Mouse (Mus musculus) Patski (cell line): ENCODE measurements around the gene Litaf. TPM values are rescaled to one million over a fixed set of nuclear protein-coding genes. Genes with fewer than 3 reads are reported as not detected.

Experiments used
- ATAC-seq: fragments of 100-300 bp; one replicate; pipeline ENCODE4 v1.8.0; 2021
- CTCF ChIA-PET: fragments of 350-600 bp; sonication (Branson Sonifier 250); formaldehyde crosslinking; loops from one replicate; lab custom pipeline; 2022; ENCODE audit warnings: inconsistent platforms; lab: Charles Lee
- POLR2A ChIA-PET: fragments of 350-600 bp; sonication (Branson Sonifier 250); formaldehyde crosslinking; loops from one replicate; lab custom pipeline; 2022; ENCODE audit warnings: antibody characterized with exemption, inconsistent platforms; lab: Charles Lee
- DNase-seq: peaks from one replicate; pipeline ENCODE4 v3.0.0-alpha.2; 2011; ENCODE audit warnings: low read depth, low spot score
- H3K27me3 ChIP-seq: fragments of 371-371 bp; one replicate; pipeline ENCODE4 v1.5.1; 2021
- CTCF ChIP-seq: fragments of 100-300 bp; IDR thresholded peaks from one replicate; pipeline ENCODE4 v1.5.1; 2021
- in situ Hi-C: fragments of 300-500 bp; cut with MboI; formaldehyde crosslinking; loops from 3 replicates; pipeline ENCODE4 v1.11.1; 2018; ENCODE audit warnings: low pct_unique_long_range_greater_than_20kb, mixed read lengths
- polyA plus RNA-seq: library from polyadenylated mRNA; unstranded; gene quantifications from one replicate; pipeline ENCODE4 v1.2.3, GENCODE M21; 2021

Litaf gene
- polyA plus RNA-seq, 1 experiment from 2014 or later = 344 TPM

- ATAC-seq (peak; percentile 77), DNase-seq (no peak)
- in situ Hi-C loops = loop anchor here (5.0 to 25.0 kb wide), 3 partner anchors 157 to 472 kb away; no protein-coding TSS in a partner anchor
- peak; percentile 99 for TF ChIP-seq CTCF
- H3K27me3 ChIP-seq = no peaks in the 10 kb centered on the region
- ChIA-PET POLR2A (interaction anchor here (0.5 to 1.4 kb wide), 7 partner anchors 9 to 154 kb away, joined by 3 to 5 read pairs (median 3); no protein-coding TSS in a partner anchor), CTCF (interaction anchor here (0.7 to 4.5 kb wide), 35 partner anchors 10 to 159 kb away, joined by 3 to 122 read pairs (median 5); partner anchors contain the start of gene Snn)
Observed at GRCm38 (mm10) chr16:11034193-11034803, 31.7 kb downstream of the Litaf start.

DNA sequence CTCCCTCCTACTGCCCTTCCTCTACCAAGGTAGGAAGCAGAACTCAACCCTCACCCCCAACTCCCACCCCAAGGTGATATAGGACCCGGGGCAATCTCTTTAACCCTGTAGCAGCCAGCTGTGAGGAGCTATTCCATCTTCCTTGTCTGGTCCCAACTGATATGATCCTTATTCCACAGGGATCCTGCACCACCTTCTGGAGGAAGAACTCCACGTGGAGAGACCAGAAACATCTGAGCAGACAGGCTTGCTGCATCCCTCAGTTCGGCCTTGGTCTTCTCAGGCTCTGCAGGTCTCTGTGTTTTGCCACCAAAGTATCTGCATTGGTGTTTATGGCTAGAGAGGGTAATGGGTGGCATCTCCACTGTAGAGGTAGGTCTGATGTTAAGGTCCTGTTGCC lies 34.6 kb downstream of the Litaf start:
- ChIA-PET POLR2A (no interaction called here), CTCF (interaction anchor here (1.4 kb wide), 1 partner anchor 151 kb away, joined by 4 read pairs; no protein-coding TSS in a partner anchor)
- in situ Hi-C loops = loop anchor here (5.0 to 25.0 kb wide), 3 partner anchors 154 to 469 kb away; no protein-coding TSS in a partner anchor
- no peak for DNase-seq
- TF ChIP-seq CTCF = no peak
- no peaks in the 10 kb centered on the region for H3K27me3 ChIP-seq
- no peak for ATAC-seq

DNA sequence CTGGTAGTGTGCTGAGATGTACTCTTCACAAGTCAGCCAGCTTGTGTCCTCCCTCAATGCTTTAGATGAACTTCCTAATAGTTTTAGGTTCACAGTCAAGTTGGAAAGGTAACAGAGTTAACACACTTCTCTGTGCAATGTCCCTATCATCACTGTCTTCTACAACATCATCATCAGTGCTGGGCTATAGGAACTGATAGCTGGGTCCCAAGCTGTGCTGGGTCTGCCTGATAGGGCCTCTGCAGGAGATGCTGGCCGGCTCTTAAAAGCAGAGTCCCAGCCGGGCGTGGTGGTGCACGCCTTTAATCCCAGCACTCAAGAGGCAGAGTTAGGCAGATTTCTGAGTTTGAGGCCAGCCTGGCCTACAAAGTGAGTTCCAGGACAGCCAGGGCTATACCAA lies 35.1 kb downstream of the Litaf start:
- in situ Hi-C loops = loop anchor here (5.0 to 25.0 kb wide), 3 partner anchors 154 to 469 kb away; no protein-coding TSS in a partner anchor
- ChIA-PET POLR2A (interaction anchor here (1.3 kb wide), 1 partner anchor 23 kb away, joined by 3 read pairs; no protein-coding TSS in a partner anchor), CTCF (interaction anchor here (1.4 kb wide), 1 partner anchor 151 kb away, joined by 4 read pairs; no protein-coding TSS in a partner anchor)
- ATAC-seq = no peak
- no peak for TF ChIP-seq CTCF
- DNase-seq = no peak
- no peaks in the 10 kb centered on the region for H3K27me3 ChIP-seq

DNA sequence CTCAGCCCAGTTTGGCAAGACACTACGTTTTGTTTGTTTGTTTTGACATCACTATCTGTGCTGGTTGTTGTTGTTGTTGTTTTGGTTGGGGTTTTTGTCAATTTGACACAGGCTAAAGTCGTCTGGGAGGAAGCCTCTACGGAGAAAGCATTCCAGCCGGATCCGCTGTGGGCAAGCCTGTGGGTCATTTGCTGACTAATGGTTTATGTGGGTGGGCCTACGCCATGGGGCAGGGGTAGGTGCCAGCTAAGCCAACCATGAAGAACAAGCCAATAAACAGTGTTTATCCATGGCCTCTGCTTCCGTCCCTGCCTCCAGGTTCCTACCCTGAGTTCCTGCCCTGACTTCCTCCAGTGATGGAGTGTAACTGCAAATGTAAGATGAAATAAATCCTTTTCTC lies 37.8 kb downstream of the Litaf start:
- in situ Hi-C loops = loop anchor here (25.0 kb wide), 1 partner anchor 466 kb away; no protein-coding TSS in a partner anchor
- ATAC-seq = no peak
- no peak for DNase-seq
- TF ChIP-seq CTCF = no peak
- ChIA-PET CTCF (interaction anchor here (1.3 kb wide), 1 partner anchor 58 kb away, joined by 3 read pairs; no protein-coding TSS in a partner anchor), POLR2A (no interaction called here)
- no peaks in the 10 kb centered on the region for H3K27me3 ChIP-seq

GRCm38 (mm10) chr16:11024841-11025240 lies 41.1 kb downstream of the Litaf start:
- DNase-seq = peak; percentile 85
- no peak for TF ChIP-seq CTCF
- ATAC-seq = peak; percentile 82

DNA sequence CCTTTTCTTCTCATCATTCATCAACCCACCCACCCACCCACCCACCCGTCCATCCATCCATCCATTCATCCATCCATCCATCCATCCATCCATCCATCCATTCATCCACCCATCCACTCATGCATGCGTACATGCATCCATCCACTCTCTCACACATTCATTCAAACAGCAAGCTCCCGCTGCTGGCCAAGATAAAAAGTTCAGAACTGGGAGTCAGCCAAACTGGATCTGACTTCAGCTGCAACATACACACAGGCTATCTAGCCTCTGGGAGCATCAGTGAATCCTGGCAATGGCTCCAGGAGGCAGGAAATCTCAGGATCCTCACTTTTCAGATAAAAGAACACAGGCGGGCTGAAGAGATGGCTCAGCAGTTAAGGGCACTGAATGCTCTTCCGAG lies 42.3 kb downstream of the Litaf start:
- ATAC-seq = no peak
- in situ Hi-C loops = loop anchor here (5.0 kb wide), 1 partner anchor 36 kb away; no protein-coding TSS in a partner anchor

More at GRCm38 (mm10) chr16:11024841-11025240, 41.1 kb downstream of the Litaf start:
- CTCF ChIA-PET = interaction anchor here (1.1 to 1.9 kb wide), 4 partner anchors 10 to 33 kb away, joined by 3 to 9 read pairs (median 4); no protein-coding TSS in a partner anchor
- in situ Hi-C loops = loop anchor here (5.0 to 25.0 kb wide), 2 partner anchors 38 to 463 kb away; no protein-coding TSS in a partner anchor
- no peaks in the 10 kb centered on the region for H3K27me3 ChIP-seq
- POLR2A ChIA-PET = interaction anchor here (0.6 to 3.2 kb wide), 5 partner anchors 10 to 153 kb away, joined by 3 to 16 read pairs (median 3); no protein-coding TSS in a partner anchor

DNA sequence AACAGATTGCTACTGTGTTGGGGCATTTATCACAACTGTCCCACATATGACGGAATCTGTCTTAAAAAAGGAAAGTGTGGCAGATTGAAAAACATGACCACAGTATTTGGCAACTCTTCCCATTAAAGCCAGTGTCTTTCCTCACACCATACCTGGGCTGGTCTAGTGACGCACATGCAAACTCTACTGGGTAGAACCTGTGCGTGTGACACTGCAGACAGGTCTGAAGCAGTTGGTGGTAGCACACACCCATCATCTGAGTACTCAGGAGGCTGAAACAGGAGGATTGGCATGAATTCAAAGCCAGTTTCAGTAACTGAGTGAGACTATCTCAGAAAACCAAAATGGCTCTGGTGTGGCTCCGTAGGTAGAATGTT lies 43.9 kb downstream of the Litaf start:
- no peak for ATAC-seq
- no peak for DNase-seq
- ChIA-PET POLR2A (interaction anchor here (1.5 kb wide), 1 partner anchor 30 kb away, joined by 5 read pairs; no protein-coding TSS in a partner anchor), CTCF (interaction anchor here (1.0 to 3.0 kb wide), 6 partner anchors 9 to 54 kb away, joined by 3 to 11 read pairs (median 4); no protein-coding TSS in a partner anchor)
- no peaks in the 10 kb centered on the region for H3K27me3 ChIP-seq
- no peak for TF ChIP-seq CTCF
- in situ Hi-C loops = loop anchor here (5.0 kb wide), 1 partner anchor 35 kb away; no protein-coding TSS in a partner anchor

More for the DNA sequence above, 42.3 kb downstream of the Litaf start:
- H3K27me3 ChIP-seq = no peaks in the 10 kb centered on the region
- no peak for DNase-seq
- no peak for TF ChIP-seq CTCF
- POLR2A ChIA-PET = interaction anchor here (0.5 to 3.2 kb wide), 3 partner anchors 15 to 31 kb away, joined by 3 to 16 read pairs (median 9); no protein-coding TSS in a partner anchor
- CTCF ChIA-PET = interaction anchor here (1.0 to 1.9 kb wide), 6 partner anchors 11 to 32 kb away, joined by 3 to 9 read pairs (median 3); no protein-coding TSS in a partner anchor

DNA sequence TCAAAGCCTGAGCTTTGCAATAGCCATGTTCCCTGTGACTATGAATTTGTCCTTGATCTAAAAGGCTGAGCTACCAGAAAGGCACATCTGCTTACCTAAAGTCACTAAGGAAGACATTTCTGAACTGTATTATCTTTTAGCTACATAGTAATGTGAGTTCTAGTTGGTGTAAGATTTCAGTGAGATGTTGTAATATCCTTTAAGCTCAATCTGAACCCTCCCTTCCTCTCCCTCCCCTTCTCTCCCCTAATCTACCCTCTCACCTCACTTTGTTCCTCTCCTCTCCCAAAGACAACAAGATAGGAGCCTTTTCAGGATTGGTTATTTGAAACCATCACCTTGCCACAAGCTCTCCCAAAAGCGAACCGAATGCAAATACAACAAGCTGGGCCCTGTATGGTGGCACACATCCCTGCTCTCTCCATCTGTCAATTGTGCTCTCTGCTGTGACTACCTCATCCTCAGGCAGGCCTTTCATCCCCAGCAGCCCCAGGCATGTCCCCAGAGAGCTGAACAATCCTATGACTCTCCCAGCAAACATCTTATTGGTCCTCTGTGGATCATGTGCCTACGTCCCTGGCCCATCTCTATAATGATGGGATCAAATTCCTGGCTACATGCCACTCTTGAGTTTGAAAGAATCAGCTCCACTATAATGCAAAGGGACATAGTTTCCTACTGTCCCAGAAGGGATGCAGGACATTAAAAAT lies 44.4 kb downstream of the Litaf start:
- no peaks in the 10 kb centered on the region for H3K27me3 ChIP-seq
- POLR2A ChIA-PET = interaction anchor here (1.5 kb wide), 1 partner anchor 29 kb away, joined by 5 read pairs; no protein-coding TSS in a partner anchor
- in situ Hi-C loops = loop anchor here (5.0 kb wide), 1 partner anchor 34 kb away; no protein-coding TSS in a partner anchor
- CTCF ChIA-PET = interaction anchor here (0.7 to 3.0 kb wide), 7 partner anchors 9 to 54 kb away, joined by 3 to 11 read pairs (median 4); no protein-coding TSS in a partner anchor
- no peak for TF ChIP-seq CTCF
- ATAC-seq = no peak
- no peak for DNase-seq

GRCm38 (mm10) chr16:11017807-11018595 lies 48.0 kb downstream of the Litaf start:
- in situ Hi-C loops = no loop called here
- ATAC-seq = no peak
- DNase-seq = no peak
- TF ChIP-seq CTCF = no peak
- CTCF ChIA-PET = no interaction called here
- no peaks in the 10 kb centered on the region for H3K27me3 ChIP-seq
- POLR2A ChIA-PET = no interaction called here
